Mouse (Mus musculus): ENCODE results near the gene Cux2. TPM values are rescaled to one million over a fixed set of nuclear protein-coding genes. Genes with fewer than 3 reads are reported as not detected.
A peak's percentile ranks its signal among the peaks of the same experiment; 100 is the strongest.

The Cux2 gene
- polyA plus RNA-seq, 1 experiment from 2014 or later = 12.0 TPM

GRCm38 (mm10) chr5:122054130-122054843, 4.4 kb upstream of the Cux2 start:
- Histone ChIP-seq H3K27ac (peak overlapping the region; percentile 74), H3K4me1 (replicated peaks) (peaks cover 40% of the 10 kb centered on the region), H3K27me3 (ENCODE audit: insufficient read depth, poor library complexity, severe bottlenecking) (peaks cover 44% of the 10 kb centered on the region), H3K36me3 (no peaks in the 10 kb centered on the region), H3K9me3 (peaks cover 9% of the 10 kb centered on the region), H3K4me3 (peak overlapping the region; percentile 36)
- peak; percentile 50 for DNase-seq (ENCODE audit: low spot score)
- whole genome bisulfite sequencing = 41% methylated on average over 13 of the region's 13 CpGs

GRCm38 (mm10) chr5:122053587-122053986, 3.7 kb upstream of the Cux2 start:
- H3K27ac ChIP-seq = peak overlapping the region; percentile 74
- H3K4me3 ChIP-seq = peak overlapping the region; percentile 9; the same call in 1 of the 2 replicates
- H3K9me3 ChIP-seq = peaks cover 9% of the 10 kb centered on the region
- no peak for DNase-seq (ENCODE audit: low spot score)
- no peaks in the 10 kb centered on the region for H3K36me3 ChIP-seq
- WGBS = 22% methylated on average over 15 of the region's 15 CpGs
- peaks cover 44% of the 10 kb centered on the region for H3K4me1 ChIP-seq (replicated peaks)
- H3K27me3 ChIP-seq (ENCODE audit: insufficient read depth, poor library complexity, severe bottlenecking) = peaks cover 51% of the 10 kb centered on the region

DNA sequence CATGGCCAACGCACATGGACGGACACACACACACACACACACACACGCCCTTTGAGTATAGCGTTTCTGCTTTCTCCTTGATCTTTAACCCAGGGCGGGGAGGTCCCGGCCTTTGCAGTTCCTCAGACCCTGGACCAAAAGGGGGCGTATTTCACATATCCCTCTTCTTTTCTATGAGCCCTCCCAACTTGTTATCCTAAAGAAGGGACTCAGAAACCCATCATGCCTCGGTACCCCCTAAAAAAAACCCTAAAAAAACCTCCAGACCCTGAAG, 867 bp upstream of the Cux2 start:
- H3K4me1 ChIP-seq (replicated peaks) = peaks cover 65% of the 10 kb centered on the region
- H3K9me3 ChIP-seq = no peaks in the 10 kb centered on the region
- peak overlapping the region; percentile 78 for H3K4me3 ChIP-seq
- H3K36me3 ChIP-seq = no peaks in the 10 kb centered on the region
- H3K27me3 ChIP-seq (ENCODE audit: insufficient read depth, poor library complexity, severe bottlenecking) = peaks cover 79% of the 10 kb centered on the region
- peak overlapping the region; percentile 95; the same call in 1 of the 2 replicates for H3K27ac ChIP-seq
- DNase-seq (ENCODE audit: low spot score) = no peak
- WGBS = 3% methylated on average over 8 of the region's 8 CpGs

DNA sequence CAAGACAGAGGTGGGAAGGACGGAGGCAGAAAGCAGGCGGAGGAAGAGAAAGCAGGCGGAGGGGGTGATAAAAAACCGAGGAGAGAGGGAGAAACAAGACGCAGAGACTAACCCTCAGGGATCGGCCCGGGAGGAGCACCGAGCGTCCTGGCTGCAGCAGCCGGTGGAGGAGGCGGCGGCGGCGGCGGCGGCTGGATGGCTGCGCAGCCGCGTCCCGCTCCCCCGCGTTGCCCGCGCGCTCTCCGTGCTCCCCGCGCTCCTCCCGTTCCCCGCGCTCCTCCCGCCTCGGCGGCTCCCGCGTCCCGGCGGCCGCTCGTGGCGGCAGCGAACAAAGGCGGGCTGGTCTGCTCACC, 262 bp downstream of the Cux2 start:
- Histone ChIP-seq H3K4me1 (replicated peaks) (peaks cover 64% of the 10 kb centered on the region), H3K9me3 (no peaks in the 10 kb centered on the region), H3K4me3 (peak overlapping the region; percentile 78), H3K36me3 (no peaks in the 10 kb centered on the region), H3K27ac (peak overlapping the region; percentile 95), H3K27me3 (ENCODE audit: insufficient read depth, poor library complexity, severe bottlenecking) (peaks cover 85% of the 10 kb centered on the region)
- DNase-seq (ENCODE audit: low spot score) = peak; percentile 69
- under 1% methylated on average over 41 of the region's 43 CpGs for WGBS

GRCm38 (mm10) chr5:122048686-122049663, 927 bp downstream of the Cux2 start:
- 1% methylated on average over 52 of the region's 52 CpGs for WGBS
- Histone ChIP-seq H3K27ac (peak overlapping the region; percentile 95), H3K36me3 (no peaks in the 10 kb centered on the region), H3K27me3 (ENCODE audit: insufficient read depth, poor library complexity, severe bottlenecking) (peaks cover 83% of the 10 kb centered on the region), H3K9me3 (no peaks in the 10 kb centered on the region), H3K4me3 (peak overlapping the region; percentile 78), H3K4me1 (replicated peaks) (peaks cover 57% of the 10 kb centered on the region)
- DNase-seq (ENCODE audit: low spot score) = peak; percentile 30

GRCm38 (mm10) chr5:122048252-122048651, 1.6 kb downstream of the Cux2 start:
- H3K36me3 ChIP-seq = no peaks in the 10 kb centered on the region
- peaks cover 75% of the 10 kb centered on the region for H3K27me3 ChIP-seq (ENCODE audit: insufficient read depth, poor library complexity, severe bottlenecking)
- H3K27ac ChIP-seq = peak overlapping the region; percentile 95
- H3K9me3 ChIP-seq = no peaks in the 10 kb centered on the region
- peak; percentile 44 for DNase-seq (ENCODE audit: low spot score)
- H3K4me1 ChIP-seq (replicated peaks) = peaks cover 53% of the 10 kb centered on the region
- 2% methylated on average over 20 of the region's 20 CpGs for WGBS
- peak overlapping the region; percentile 78 for H3K4me3 ChIP-seq

DNA sequence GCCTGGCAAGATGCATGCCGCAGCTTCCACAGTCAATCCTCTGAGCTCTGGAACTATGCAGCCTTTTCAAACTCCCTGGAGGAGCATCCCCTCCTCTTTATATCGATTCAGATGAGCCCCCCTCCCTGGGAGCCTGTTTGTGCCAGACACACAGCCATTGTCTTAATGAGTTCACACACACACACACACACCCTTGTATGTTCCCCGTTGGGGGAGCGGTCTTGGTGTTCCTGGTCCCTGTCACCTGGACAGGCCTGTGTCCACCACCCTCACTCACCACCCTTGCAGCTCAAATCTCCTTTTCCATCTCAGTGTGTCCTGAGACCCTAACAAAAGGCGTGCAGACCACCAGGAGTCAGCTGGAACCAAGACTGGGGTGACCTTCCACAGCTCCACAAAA, 2.1 kb downstream of the Cux2 start:
- H3K36me3 ChIP-seq = no peaks in the 10 kb centered on the region
- peaks cover 53% of the 10 kb centered on the region for H3K4me1 ChIP-seq (replicated peaks)
- no peaks in the 10 kb centered on the region for H3K9me3 ChIP-seq
- H3K4me3 ChIP-seq = peak overlapping the region; percentile 78
- H3K27ac ChIP-seq = peak overlapping the region; percentile 95
- peaks cover 71% of the 10 kb centered on the region for H3K27me3 ChIP-seq (ENCODE audit: insufficient read depth, poor library complexity, severe bottlenecking)
- WGBS = 39% methylated on average over 5 of the region's 5 CpGs
- no peak for DNase-seq (ENCODE audit: low spot score)

DNA sequence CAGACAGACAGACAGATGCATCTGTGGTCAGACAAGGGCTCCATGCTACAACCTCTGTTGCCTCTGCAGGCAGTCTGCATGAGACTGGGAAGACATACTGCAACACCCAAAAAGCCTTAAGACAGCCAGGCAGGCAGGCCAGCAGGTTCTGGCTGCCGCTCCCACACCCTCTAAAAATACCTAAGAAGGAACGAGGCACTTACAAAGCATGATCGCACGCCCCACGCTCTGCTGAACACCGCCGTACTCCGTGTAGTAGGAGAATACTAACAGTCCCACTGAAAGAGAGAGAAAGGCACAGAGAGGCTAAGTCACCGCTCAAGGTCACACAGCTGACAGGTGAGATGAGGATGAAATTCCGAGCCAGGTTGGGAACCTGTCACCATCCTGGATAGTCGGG, 6.3 kb downstream of the Cux2 start:
- Histone ChIP-seq H3K4me3 (no peak overlapping the region), H3K4me1 (replicated peaks) (peaks cover 40% of the 10 kb centered on the region), H3K27me3 (ENCODE audit: insufficient read depth, poor library complexity, severe bottlenecking) (peaks cover 33% of the 10 kb centered on the region), H3K27ac (no peak overlapping the region), H3K36me3 (no peaks in the 10 kb centered on the region), H3K9me3 (no peaks in the 10 kb centered on the region)
- DNase-seq (ENCODE audit: low spot score) = no peak
- 83% methylated on average over 11 of the region's 11 CpGs for WGBS

DNA sequence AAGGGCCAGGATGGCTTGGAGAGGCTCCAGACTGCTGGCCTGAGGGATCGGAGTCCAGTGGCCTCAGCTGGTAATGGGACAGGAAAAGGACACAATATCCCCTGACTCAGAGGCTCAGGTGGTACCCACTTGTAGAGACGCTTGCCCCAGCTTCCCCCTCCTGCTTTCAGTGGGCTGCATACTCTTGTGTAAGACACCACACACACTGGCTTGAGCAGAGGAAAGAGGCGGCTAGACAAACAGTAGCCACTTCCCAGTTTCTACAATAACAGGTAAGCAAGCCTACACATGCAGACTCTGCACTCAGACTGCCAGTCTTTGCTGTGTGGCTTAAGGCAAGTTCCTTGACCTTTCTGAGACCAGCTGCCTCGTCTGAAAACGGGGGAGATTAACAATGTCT, 14.6 kb downstream of the Cux2 start:
- H3K9me3 ChIP-seq = peaks cover 17% of the 10 kb centered on the region
- no peak overlapping the region for H3K27ac ChIP-seq
- H3K4me3 ChIP-seq = no peak overlapping the region
- DNase-seq (ENCODE audit: low spot score) = no peak
- H3K36me3 ChIP-seq = peaks cover 29% of the 10 kb centered on the region
- H3K27me3 ChIP-seq (ENCODE audit: insufficient read depth, poor library complexity, severe bottlenecking) = no peaks in the 10 kb centered on the region
- WGBS = 85% methylated on average over 5 of the region's 5 CpGs
- H3K4me1 ChIP-seq (replicated peaks) = peaks cover 35% of the 10 kb centered on the region

DNA sequence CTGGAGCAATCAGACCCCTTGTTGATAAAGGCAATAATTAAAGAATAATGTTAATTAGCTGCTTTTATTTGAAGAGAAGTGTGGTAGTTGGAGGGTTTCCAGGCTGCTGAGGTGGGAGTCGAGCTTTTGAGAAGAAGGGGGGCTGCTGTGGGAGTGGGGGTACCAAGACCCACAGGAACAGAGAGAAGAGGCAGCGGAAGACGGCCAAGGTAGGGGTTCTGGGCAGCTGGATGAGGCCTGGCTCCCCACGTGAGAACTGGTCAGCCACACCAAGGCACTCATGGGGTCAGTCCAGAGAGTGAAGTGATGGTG, 16.8 kb downstream of the Cux2 start:
- WGBS = 69% methylated on average over 4 of the region's 4 CpGs
- H3K4me3 ChIP-seq = no peak overlapping the region
- DNase-seq (ENCODE audit: low spot score) = no peak
- peaks cover 29% of the 10 kb centered on the region for H3K36me3 ChIP-seq
- H3K27me3 ChIP-seq (ENCODE audit: insufficient read depth, poor library complexity, severe bottlenecking) = no peaks in the 10 kb centered on the region
- no peak overlapping the region for H3K27ac ChIP-seq
- peaks cover 17% of the 10 kb centered on the region for H3K9me3 ChIP-seq
- peaks cover 33% of the 10 kb centered on the region for H3K4me1 ChIP-seq (replicated peaks)

DNA sequence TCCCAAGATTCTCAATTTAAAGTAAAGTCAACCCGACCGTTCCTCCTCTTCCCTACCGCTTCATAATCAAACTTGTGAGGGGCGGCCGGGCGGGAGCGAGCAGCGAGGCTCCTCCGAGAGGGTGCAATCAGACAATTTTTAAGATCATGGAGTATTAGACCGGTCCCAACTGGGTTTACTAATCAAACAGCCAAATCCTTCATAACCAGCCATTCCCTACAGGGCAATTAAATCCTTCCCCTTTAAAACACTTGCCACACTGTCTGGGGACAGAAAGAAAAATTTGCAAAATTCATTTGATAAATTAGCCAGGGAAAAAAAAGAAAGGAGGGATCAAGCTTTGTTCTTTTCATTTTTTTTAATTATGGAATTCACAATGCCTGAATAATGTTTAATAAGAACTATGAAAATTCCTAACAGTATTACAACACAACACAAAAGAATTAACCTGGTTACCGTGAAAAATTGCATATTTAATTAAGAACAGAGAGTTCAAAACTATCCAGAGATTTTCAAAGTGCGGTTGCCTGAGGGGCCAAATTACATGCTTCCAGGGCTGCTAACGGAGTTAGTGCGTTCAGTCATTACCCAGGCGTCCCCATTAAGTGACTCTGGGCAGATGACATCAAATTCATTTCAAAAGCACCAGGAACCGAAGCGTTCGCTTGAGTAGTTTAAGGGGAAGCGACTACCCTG, 17.3 kb downstream of the Cux2 start:
- H3K9me3 ChIP-seq = peaks cover 16% of the 10 kb centered on the region
- peaks cover 33% of the 10 kb centered on the region for H3K4me1 ChIP-seq (replicated peaks)
- no peak for DNase-seq (ENCODE audit: low spot score)
- peak overlapping the region; percentile 46; the same call in 1 of the 2 replicates for H3K27ac ChIP-seq
- 65% methylated on average over 19 of the region's 19 CpGs for WGBS
- H3K27me3 ChIP-seq (ENCODE audit: insufficient read depth, poor library complexity, severe bottlenecking) = no peaks in the 10 kb centered on the region
- H3K36me3 ChIP-seq = peaks cover 25% of the 10 kb centered on the region
- no peak overlapping the region for H3K4me3 ChIP-seq

- no peak overlapping the region for H3K4me3 ChIP-seq
- H3K9me3 ChIP-seq = peaks cover 2% of the 10 kb centered on the region
- no peaks in the 10 kb centered on the region for H3K27me3 ChIP-seq (ENCODE audit: insufficient read depth, poor library complexity, severe bottlenecking)
- no peak overlapping the region for H3K27ac ChIP-seq
- H3K4me1 ChIP-seq (replicated peaks) = peaks cover 33% of the 10 kb centered on the region
- no peak for DNase-seq (ENCODE audit: low spot score)
- WGBS = 68% methylated on average over 12 of the region's 12 CpGs
- H3K36me3 ChIP-seq = peaks cover 10% of the 10 kb centered on the region
Observed at GRCm38 (mm10) chr5:122031146-122031545, 18.8 kb downstream of the Cux2 start.

GRCm38 (mm10) chr5:122030640-122031039, 19.3 kb downstream of the Cux2 start:
- no peak for DNase-seq (ENCODE audit: low spot score)
- peaks cover 33% of the 10 kb centered on the region for H3K4me1 ChIP-seq (replicated peaks)
- H3K9me3 ChIP-seq = no peaks in the 10 kb centered on the region
- no peaks in the 10 kb centered on the region for H3K27me3 ChIP-seq (ENCODE audit: insufficient read depth, poor library complexity, severe bottlenecking)
- peaks cover 5% of the 10 kb centered on the region; the same call in 1 of the 2 replicates for H3K36me3 ChIP-seq
- 62% methylated on average over 11 of the region's 11 CpGs for WGBS
- no peak overlapping the region for H3K27ac ChIP-seq
- H3K4me3 ChIP-seq = no peak overlapping the region
